Mouse (Mus musculus): Measurements from ENCODE around the gene Kcnma1.

Kcnma1 gene

DNA sequence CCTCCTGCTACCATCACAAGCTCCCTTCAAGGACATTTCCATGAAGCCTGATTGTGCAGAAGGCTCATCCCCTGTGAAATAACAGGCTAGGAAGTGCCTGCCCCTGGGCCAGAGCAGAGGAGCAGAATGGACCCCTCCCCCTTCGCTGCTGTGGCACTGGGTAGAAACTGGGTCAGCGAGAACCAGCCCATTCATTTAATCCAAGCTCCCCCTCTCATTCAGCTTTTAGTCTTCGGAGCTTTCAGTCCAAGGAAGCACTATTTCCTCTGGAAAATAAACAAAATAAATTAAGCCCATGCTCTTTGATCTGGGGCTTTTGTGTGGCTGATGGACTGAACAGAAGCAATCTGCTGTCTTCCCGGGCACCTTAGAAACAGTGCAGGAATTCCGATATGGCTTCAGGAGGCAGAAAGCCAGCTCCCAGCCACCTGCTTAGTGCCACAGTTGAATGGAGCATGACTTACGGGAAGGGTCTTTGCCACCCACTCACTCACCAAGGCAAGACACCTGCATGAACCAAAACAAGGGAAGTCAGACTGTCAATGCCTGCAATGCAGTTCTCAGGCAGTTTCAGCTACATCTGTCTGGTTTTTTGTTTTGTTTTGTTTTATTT is 165.7 kb downstream of the Kcnma1 start:
- peak; percentile 29 for DNase-seq

- DNase-seq: no peak
Observed at GRCm38 (mm10) chr14:23846706-23847105, 167.6 kb downstream of the Kcnma1 start.

GRCm38 (mm10) chr14:23842025-23842424 is 172.3 kb downstream of the Kcnma1 start:
- no peak for DNase-seq

GRCm38 (mm10) chr14:23839613-23840012 is 174.7 kb downstream of the Kcnma1 start:
- DNase-seq: no peak

DNA sequence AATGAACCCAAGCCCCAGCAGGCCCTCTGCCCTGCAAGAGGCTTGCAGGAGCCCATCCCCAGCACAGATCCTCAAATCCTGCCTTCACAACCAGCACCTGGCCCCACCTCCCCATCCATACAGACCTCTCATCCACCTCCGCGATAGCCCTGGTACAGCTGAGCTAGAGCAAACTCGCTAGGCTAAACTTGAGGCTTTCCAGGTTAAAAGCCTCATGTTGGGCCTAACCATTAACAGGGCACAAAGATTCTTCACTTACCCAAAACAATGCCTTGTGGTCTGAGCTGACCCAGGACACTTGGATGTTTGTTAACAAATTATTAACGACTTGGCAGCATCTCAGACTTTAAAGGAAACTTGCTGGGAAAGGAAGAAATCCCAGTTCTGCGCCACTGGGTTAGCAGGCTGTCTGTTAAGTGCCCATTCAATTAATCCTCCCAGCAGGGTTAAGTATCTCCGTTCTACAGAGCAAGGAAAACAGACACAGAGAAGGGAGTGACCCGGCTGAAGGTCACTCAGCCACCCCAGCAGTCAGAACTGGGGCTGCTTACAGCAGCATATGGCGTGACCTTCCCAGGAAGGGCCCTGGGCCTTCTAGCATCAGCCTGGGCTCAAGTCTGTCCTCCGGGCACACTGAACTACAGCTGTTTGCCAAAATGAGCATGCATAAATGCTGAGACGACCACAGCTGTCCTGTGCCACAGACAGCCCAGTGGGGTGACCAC is 178.7 kb downstream of the Kcnma1 start:
- no peak for DNase-seq

DNA sequence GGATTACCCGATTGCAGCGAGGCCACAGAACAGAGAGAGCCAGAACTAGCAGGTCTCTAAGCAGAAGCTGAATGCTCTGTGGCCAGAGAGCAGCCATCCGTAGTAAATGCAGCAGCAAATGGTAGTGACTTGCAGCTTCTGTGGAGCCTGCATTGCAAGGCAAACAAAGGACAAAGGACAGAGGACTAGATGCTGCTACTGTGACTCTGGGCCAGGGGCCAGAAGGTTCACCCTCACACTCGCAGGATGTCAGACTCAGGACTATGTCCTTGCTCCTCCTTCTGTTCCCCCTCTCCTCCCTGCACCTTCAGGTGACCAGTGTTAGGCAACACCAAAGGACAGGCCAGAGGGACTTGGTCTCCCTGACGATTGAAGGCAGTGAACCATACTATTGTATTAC is 183.0 kb downstream of the Kcnma1 start:
- DNase-seq: no peak

- DNase-seq: no peak
Observed at GRCm38 (mm10) chr14:23830316-23830715, 184.0 kb downstream of the Kcnma1 start.

DNA sequence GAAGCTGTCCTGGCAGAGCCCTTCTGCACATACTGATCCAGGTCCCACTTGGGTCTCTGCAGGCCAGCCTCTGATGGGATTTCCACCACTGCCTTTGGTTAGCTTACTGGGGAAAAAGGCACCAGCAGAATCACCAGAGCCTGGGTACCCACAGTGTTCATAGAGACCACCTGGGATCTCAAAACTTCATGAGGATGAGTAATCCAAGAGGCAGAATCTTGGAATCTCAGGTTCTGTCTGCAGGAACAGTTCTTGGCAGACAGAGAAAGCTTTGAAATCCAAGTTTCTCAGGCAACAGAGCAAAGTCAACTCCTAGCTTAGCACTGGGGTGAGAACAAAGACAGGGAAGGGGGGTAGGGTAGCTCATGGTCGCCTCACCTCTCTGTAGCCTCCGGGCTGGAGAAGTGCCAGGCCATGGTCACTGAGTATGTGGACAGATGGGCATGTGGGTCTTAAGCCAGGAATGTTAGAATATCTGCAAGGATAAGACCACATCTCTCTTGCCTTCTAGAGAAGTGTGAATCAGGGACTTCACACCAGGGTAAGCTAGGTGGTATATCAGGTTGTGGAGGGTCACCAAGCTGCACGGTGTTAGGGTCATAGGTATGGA is 185.5 kb downstream of the Kcnma1 start:
- no peak for DNase-seq

- DNase-seq: no peak
Observed at GRCm38 (mm10) chr14:23824937-23825336, 189.4 kb downstream of the Kcnma1 start.

- DNase-seq: no peak
Observed at GRCm38 (mm10) chr14:23824267-23824666, 190.0 kb downstream of the Kcnma1 start.

DNA sequence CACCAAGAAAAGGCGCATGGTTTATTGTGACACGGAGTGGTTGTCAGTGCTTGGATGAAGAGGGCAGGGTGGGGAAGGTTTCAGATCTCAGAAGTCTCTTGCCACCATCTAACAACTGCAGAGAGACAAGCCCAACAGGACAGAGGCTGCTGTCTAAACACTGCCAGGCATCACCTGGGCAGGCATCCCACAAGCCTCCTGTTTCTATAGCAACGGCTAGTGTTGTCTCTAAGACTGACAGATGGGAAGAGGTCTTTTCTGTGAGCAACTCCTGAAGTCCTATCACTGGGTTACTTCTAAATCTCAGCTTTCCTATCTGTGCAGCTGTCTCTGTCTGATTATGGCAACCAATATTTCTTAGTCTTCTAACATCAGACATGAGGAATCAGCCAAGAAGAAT is 196.7 kb downstream of the Kcnma1 start:
- no peak for DNase-seq

- DNase-seq: no peak
Observed at GRCm38 (mm10) chr14:23810081-23810480, 204.2 kb downstream of the Kcnma1 start.

DNA sequence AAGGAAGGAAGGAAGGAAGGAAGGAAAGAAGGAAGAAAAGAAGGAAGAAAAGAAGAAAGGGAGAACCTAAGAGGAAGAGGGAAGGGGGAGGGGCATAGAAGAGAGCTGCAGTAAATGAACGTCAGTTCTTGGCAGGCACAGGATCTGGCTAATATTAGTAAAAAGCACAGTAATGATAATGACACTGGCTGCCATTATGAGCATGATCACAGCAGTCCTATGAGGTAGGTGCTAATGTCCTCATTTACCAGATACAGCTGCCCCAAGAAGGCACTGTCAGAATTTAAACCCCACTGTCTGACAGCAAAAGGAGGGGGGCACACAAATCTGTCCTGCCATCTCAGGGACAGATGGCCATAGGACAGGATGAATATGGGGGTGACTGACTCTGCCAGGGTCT is 205.2 kb downstream of the Kcnma1 start:
- DNase-seq: no peak

- DNase-seq: no peak
Observed at GRCm38 (mm10) chr14:23806378-23806777, 207.9 kb downstream of the Kcnma1 start.

GRCm38 (mm10) chr14:23796878-23797277 is 217.4 kb downstream of the Kcnma1 start:
- no peak for DNase-seq

GRCm38 (mm10) chr14:23792674-23793073 is 221.6 kb downstream of the Kcnma1 start:
- no peak for DNase-seq

DNA sequence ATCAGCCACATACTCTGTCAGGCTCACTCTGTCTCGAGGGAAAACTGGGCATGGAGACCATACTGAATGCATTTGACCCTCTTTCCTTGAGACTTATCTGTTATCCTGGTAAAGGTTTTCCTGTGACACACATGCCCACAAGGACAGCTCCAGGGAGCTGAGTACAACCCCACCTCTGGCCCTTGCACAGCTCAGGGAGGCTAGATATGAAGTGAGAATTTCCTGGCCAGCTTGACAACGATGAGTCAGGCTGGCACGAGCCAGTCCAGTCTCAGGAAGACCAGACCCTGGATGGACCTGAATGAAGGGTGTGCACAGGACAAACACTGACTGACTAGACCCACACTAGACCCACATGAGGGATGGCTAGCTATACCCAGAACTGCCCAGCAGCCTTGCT is 222.2 kb downstream of the Kcnma1 start:
- DNase-seq: no peak

DNA sequence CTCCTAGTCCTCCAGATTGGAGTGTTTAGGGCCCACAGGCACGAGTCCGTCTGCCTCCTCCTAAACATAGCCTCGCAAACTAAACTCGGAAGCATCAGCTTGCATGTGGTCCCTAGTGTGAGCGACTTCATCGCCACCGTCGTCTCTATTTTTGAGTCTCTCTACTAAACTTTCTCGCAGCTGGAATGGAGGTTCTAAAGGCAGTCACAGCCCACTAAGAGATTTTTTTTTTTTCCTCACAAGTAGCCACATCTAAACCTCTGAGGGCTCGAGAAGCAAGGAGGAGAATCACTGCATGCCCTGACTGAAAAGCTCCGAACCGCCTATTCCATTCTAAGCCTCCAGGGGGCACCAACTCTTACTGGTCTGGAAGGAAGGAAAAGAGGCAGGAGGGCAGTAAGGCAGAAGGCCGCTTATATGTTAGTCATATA is 223.0 kb downstream of the Kcnma1 start:
- DNase-seq: peak; percentile 15

GRCm38 (mm10) chr14:23786687-23787073 is 227.6 kb downstream of the Kcnma1 start:
- DNase-seq: no peak

GRCm38 (mm10) chr14:23785921-23786686 is 228.2 kb downstream of the Kcnma1 start:
- DNase-seq: no peak

DNA sequence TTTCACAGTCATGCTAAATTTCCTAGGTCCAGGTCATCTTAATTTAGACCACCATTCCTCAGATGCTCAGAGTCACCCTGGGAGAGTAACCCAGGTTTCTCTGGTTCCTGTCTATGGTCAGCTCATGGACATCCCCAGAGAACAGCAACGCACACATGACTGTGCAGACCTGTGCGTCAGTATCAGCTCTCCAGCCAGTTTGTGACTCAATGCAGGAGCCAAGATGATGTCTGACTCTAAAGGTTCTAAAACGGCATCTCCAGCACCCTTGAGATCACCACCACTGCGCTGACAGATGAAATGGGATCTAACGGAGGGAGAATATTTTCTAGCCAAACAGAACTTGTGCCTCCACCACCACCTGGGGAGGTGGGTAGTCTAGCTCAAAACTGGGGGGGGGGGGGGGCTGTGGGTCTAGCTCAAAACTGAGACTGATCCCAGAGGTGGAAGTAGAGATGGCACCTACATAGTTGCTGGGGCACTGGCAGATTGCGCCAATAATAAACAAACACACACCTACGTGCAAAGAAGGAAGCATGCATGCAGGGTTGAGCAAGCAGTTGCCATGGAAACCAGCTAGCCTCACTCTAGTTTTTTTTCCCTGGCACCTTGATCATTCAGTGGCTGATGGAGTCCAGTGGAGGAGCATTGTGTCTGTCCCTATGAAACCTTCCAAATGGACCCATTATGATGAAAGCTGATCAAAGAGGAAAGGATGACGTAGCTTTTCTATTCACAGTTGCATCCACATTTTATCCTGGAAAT is 231.3 kb downstream of the Kcnma1 start:
- DNase-seq: no peak

DNA sequence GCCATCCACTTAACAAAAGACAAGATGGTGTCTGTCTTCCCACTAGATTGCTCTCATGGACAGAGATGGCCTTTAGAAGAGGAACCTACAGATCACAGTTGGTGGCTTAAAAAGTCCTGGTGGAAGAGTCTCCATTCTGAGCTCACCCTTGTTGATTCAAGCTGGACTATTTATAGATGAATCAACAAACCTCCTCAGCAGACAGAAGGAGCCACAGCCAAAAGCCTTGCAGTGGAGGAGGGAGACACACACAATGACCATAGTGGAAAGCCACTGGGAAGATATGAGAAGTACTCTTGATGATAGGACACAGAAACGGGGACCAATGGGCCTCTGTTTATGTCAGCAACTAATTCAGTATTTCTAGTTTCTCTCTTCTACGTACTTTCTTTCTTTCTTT is 239.7 kb downstream of the Kcnma1 start:
- no peak for DNase-seq

- no peak for DNase-seq
Observed at GRCm38 (mm10) chr14:23772685-23773084, 241.6 kb downstream of the Kcnma1 start.
